Comparison of ENCODE assay signal across 10 mouse cellular contexts in the genomic region with DNA sequence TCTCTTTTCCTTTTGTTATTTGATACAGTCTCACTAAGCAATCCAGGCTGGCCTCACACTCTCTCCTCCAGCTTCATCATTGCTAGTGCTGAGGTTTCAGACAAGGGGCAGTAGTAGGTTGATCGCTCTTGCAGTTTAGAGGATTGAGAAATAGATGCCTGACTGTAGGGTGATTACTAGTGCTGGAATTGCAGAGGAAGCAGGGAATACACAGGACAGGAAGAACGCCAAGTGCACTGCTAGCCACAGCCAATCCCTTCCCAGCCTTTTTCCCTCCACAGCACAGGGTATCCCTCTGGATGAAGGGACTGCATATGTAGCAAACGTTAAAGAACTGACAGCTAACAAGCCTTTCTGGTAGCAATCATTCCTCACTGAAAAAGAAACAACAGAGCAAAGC. TPM values are rescaled to one million over a fixed set of nuclear protein-coding genes. Genes with fewer than 3 reads are reported as not detected.
A peak's percentile ranks its signal among the peaks of the same experiment; 100 is the strongest.
DNase-seq lines count a peak whose midpoint lies in the region; ATAC-seq lines count a peak whose summit lies in the region.
"Had no signal": no experiment of that assay in that cellular context is flagged by ENCODE, and none has a peak within 500 bp of the region (broad histone marks: within the 10 kb centered on the region; RNA-seq: fewer than 3 reads in every experiment).

No protein-coding gene starts in this region.

- no peak overlapping the region for H3K4me3 ChIP-seq in heart, embryonic 12.5 days
- H3K4me3 ChIP-seq in midbrain, embryonic 13.5 days (replicated peaks), result peak overlapping the region; percentile 62

- no peak overlapping the region for H3K27ac ChIP-seq in heart, embryonic 12.5 days (ENCODE audit: poor library complexity, severe bottlenecking)
- peak overlapping the region; percentile 68 for H3K27ac ChIP-seq in midbrain, embryonic 13.5 days
- H3K27ac ChIP-seq: liver, embryonic 14.5 days had no signal

- no peak for ATAC-seq in heart, embryonic 12.5 days (ENCODE audit: insufficient number of reproducible peaks, low FRiP score)
- ATAC-seq in midbrain, embryonic 13.5 days, result no peak; the same call in 1 of the 2 replicates

- H3K4me2 ChIP-seq in heart, embryonic 12.5 days, result 0 out of 2 replicates have a peak overlapping the region, but pooled peaks have one; percentile 99
- H3K4me2 ChIP-seq in midbrain, embryonic 13.5 days (replicated peaks), result peak overlapping the region; percentile 77

- peaks cover 9% of the 10 kb centered on the region for H3K4me1 ChIP-seq in heart, embryonic 12.5 days (replicated peaks)
- H3K4me1 ChIP-seq in midbrain, embryonic 13.5 days (replicated peaks), result peaks cover 22% of the 10 kb centered on the region

- peaks cover 14% of the 10 kb centered on the region for H3K27me3 ChIP-seq in heart, embryonic 12.5 days (replicated peaks)
- no peaks in the 10 kb centered on the region for H3K27me3 ChIP-seq in midbrain, embryonic 13.5 days
- H3K27me3 ChIP-seq: CH12.LX had no signal

- DNase-seq in heart, adult 11 months, result no peak
- DNase-seq in right cerebral cortex, postnatal 10 days (ENCODE audit: low spot score in 2 of 2), result peak; percentile 34 to 41
- no peak for DNase-seq in right cerebral cortex, postnatal 36 days (ENCODE audit: low spot score in 2 of 2)
- no peak for DNase-seq in spleen, adult 12 weeks (ENCODE audit: low spot score)
- no peak for DNase-seq in kidney, postnatal 14 days
- DNase-seq: kidney, adult 18-20 months had no signal

- WGBS in heart, embryonic 12.5 days, result 47% methylated on average over 3 of the region's 3 CpGs
- WGBS in midbrain, embryonic 13.5 days, result 40% methylated on average over 3 of the region's 3 CpGs

- no peak overlapping the region for H3K9ac ChIP-seq in heart, embryonic 12.5 days
- 0 out of 2 replicates have a peak overlapping the region, but pooled peaks have one; percentile 14 for H3K9ac ChIP-seq in midbrain, embryonic 13.5 days (replicated peaks)
- H3K9ac ChIP-seq: liver, embryonic 14.5 days had no signal

- H3K9me3 ChIP-seq in heart, embryonic 12.5 days (replicated peaks), result no peaks in the 10 kb centered on the region
- H3K9me3 ChIP-seq in midbrain, embryonic 13.5 days, result no peaks in the 10 kb centered on the region

- no peaks in the 10 kb centered on the region for H3K36me3 ChIP-seq in heart, embryonic 12.5 days
- no peaks in the 10 kb centered on the region for H3K36me3 ChIP-seq in midbrain, embryonic 13.5 days

RNA-seq across cellular contexts. Expression of a gene that starts 1.0 kb away (rescaled TPM):
- 0.46 and 0.65 TPM in 2 replicates for polyA plus RNA-seq in heart, embryonic 12.5 days (2016; fragmentation: Nextera tagmentation; extraction: Ambion mirVana)
- polyA plus RNA-seq in midbrain, embryonic 13.5 days (2015; fragmentation: Nextera tagmentation; extraction: Ambion mirVana), result 18.4 and 19.8 TPM in 2 replicates

Comparison
In these comparisons a context has a peak if more than half of its experiments do, and no peak if none do; other contexts are left out.
1. DNase-seq: peak in right cerebral cortex, postnatal 10 days (2 of 2); none in heart, adult 11 months (single experiment), right cerebral cortex, postnatal 36 days (0 of 2), spleen, adult 12 weeks (single experiment) and kidney, postnatal 14 days (single experiment).
2. RNA of a gene that starts 1.0 kb away (polyA plus RNA-seq): 18.4 to 19.8 TPM in midbrain, embryonic 13.5 days; 0.46 to 0.65 TPM in heart, embryonic 12.5 days; every median in the first group is over 10 times any median in the second.